Mouse (Mus musculus): ENCODE data around the gene Krt18. TPM values are rescaled to one million over a fixed set of nuclear protein-coding genes. Genes with fewer than 3 reads are reported as not detected.

Krt18 gene
- polyA plus RNA-seq, 1 experiment from 2014 or later, result 184 TPM

DNA sequence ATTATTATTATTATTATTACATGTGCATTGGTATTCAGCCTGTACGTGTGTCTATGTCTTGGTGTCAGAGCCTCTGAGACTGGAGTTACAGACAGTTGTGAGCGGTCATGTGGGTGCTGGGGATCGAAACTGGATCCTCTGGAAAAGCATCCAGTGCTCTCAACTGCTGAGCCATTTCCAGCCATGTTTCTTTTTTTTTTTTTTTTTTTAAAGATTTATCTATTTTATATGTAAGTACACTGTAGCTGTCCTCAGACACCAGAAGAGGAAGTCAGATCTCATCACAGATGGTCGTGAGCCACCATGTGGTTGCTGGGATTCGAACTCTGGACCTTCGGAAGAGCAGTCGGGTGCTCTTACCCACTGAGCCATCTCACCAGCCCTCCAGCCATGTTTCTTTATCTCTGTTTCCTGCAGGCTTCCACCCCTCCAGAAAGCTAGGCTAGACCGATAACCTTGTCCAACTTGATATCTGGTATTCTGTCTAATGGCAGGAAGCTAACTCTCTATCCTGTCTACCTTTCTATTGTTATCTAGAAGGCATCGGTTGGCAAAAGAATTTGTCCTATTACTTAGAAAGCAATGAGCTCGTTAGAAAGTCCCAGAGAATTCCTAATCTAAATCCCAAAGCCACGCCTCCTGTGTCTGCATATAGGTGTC, 28.2 kb upstream of the Krt18 start:
- no peaks in the 10 kb centered on the region for H3K9me3 ChIP-seq
- H3K36me3 ChIP-seq, result peaks cover 17% of the 10 kb centered on the region
- peaks cover 31% of the 10 kb centered on the region for H3K4me1 ChIP-seq
- no peak for DNase-seq (ENCODE audit: low spot score)
- peaks cover 31% of the 10 kb centered on the region for H3K27me3 ChIP-seq (ENCODE audit: insufficient read depth, poor library complexity, severe bottlenecking)
- 85% methylated on average over 11 of the region's 11 CpGs for WGBS
- H3K27ac ChIP-seq, result no peak overlapping the region
- H3K4me3 ChIP-seq, result no peak overlapping the region

DNA sequence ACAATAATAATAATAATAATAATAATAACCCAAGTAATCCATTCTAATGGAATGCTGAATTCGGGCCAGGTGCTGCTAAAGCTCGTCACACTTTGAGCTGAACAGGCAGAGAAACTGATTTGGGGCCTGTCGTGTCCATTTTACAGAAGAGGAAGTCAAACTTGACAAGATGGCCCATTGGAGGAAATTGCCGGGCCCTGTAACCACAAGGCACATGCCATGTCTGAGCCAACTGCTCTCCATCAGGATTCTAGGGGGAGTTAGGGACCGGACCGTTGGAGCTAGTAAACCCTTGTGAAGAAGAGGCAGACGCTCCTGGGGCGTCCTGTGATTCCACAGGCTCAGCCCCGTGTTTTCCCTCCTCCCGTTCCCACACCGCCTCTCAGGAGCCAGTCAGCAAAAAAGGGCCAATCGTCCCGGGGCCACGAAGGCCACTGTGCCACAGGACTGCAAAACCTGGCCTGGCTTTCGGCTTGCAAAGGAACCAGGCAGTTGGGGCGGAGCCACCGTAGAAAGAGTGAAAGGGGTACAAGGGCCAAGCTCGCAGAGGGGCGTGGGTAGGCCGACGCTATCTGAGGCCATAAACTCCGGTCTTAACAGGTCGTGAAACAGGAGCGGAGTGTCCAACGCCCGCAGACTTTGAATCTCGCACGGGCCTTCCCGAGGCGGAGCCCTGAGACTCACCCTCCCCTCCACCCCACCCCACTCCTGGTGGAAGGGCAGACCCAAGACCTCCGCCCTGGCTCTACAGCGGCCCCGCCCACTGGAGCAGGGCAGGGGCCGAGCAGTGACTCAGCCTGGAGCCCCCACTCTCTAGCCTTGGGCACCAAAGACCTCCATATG, 25.1 kb upstream of the Krt18 start:
- H3K27ac ChIP-seq, result peak overlapping the region; percentile 81
- no peaks in the 10 kb centered on the region for H3K9me3 ChIP-seq
- H3K27me3 ChIP-seq (ENCODE audit: insufficient read depth, poor library complexity, severe bottlenecking), result peaks cover 53% of the 10 kb centered on the region
- peak; percentile 93 for DNase-seq (ENCODE audit: low spot score)
- peaks cover 46% of the 10 kb centered on the region for H3K4me1 ChIP-seq
- peak overlapping the region; percentile 63 for H3K4me3 ChIP-seq
- peaks cover 6% of the 10 kb centered on the region for H3K36me3 ChIP-seq
- 2% methylated on average over 34 of the region's 34 CpGs for WGBS

DNA sequence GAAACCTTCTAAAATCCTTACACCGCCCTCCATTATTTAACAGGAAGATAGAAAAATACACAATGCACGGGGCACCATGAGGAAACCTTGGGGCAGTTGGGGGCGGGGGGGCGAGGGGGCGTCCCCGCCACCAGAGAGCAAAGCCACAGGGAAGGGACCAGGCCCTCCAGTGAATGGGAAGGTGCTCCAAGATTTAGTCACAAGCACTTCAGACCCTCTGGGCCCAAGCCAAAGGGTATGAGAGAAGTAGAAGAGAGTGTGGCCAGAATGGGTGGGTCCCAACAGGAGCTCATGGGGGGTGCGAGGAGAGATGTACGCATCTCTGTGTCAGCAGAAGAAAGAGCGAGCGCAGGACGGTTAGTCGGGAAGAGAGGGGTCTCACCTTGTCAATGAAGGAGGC, 24.5 kb upstream of the Krt18 start:
- Histone ChIP-seq H3K36me3 (0 out of 2 replicates have a peak, but pooled peaks cover under 1% of the 10 kb centered on the region), H3K27ac (peak overlapping the region; percentile 81), H3K9me3 (no peaks in the 10 kb centered on the region), H3K4me3 (peak overlapping the region; percentile 63), H3K4me1 (peaks cover 46% of the 10 kb centered on the region), H3K27me3 (ENCODE audit: insufficient read depth, poor library complexity, severe bottlenecking) (peaks cover 53% of the 10 kb centered on the region)
- no peak for DNase-seq (ENCODE audit: low spot score)
- 5% methylated on average over 12 of the region's 12 CpGs for WGBS

DNA sequence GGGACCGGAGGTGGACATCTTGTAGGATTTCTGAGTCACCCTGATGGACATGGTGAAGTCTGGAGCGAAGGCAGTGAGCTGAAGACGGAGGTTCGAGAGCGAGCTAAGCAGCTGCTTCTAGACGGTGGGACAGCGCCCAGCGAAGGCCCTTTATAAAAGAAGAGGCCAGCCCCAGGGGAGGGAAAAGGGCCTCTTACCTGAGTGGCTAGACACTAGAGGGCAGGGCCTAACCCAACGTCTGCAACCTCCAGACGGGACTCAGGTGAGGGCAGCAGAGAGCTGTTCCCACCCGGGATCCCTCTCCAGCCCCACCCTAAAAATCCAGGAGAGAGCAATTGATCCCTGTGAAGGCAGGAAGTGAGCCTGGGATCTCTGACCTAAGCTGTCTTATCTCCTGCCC, 23.8 kb upstream of the Krt18 start, which contains the start of gene Krt8:
TSS of gene Krt8 (minus strand) at position 294 of the 400 bp plus-strand sequence.
- peak within 1 kb of the TSS; percentile 63 for H3K4me3 ChIP-seq
- H3K27me3 ChIP-seq (ENCODE audit: insufficient read depth, poor library complexity, severe bottlenecking), result peaks cover 53% of the 10 kb centered on the region
- H3K4me1 ChIP-seq, result peaks cover 46% of the 10 kb centered on the region
- H3K9me3 ChIP-seq, result no peaks in the 10 kb centered on the region
- WGBS, result 11% methylated on average over 11 of the region's 11 CpGs
- H3K27ac ChIP-seq, result peak within 1 kb of the TSS; percentile 81
- DNase-seq (ENCODE audit: low spot score), result no peak
- H3K36me3 ChIP-seq, result no peaks in the 10 kb centered on the region

DNA sequence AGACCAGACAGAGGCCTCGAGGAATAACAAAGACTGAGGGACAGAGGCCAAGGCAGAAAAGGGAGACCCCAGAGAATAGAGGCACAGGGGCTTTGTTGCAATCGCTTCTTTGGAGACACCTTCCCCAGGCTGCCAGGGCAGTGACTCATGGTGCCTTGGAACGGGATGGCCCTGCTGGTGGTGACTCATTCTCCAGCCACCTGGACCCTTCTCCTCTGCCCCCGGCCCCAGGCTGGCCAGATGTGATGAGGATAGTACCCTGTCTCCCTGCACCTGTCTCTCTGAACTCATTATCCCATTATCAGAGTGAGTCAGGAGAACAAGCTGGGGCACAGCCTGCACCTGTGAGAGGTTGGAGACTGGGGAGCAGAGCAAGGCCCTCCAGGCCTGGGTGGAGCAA, 22.7 kb upstream of the Krt18 start:
- H3K4me1 ChIP-seq, result peaks cover 46% of the 10 kb centered on the region
- H3K4me3 ChIP-seq, result no peak overlapping the region
- DNase-seq (ENCODE audit: low spot score), result no peak
- 28% methylated on average over 4 of the region's 4 CpGs for WGBS
- no peaks in the 10 kb centered on the region for H3K36me3 ChIP-seq
- H3K27ac ChIP-seq, result no peak overlapping the region; the same call in 1 of the 2 replicates
- no peaks in the 10 kb centered on the region for H3K9me3 ChIP-seq
- peaks cover 53% of the 10 kb centered on the region for H3K27me3 ChIP-seq (ENCODE audit: insufficient read depth, poor library complexity, severe bottlenecking)

DNA sequence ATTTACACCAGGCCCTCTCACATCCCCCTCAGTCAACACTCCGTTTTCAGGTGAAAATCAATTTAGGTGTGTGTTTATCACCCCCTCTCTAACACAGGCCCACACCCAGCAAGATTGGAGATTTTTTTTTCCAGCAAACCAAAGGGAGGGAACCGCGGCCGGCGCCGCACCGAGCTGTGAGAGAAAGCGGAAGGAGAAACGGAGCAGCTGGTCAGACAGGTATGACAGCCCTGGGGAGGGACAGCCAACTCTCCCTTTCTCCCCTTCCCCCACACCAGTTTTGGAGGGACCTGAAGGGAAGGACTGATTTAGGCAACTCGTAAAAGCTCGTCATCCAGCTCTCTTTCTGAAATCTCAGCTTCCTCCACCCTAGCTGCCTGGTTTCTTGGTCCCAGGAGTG, 21.7 kb upstream of the Krt18 start:
- Histone ChIP-seq H3K27ac (0 out of 2 replicates have a peak overlapping the region, but pooled peaks have one; percentile 36), H3K9me3 (no peaks in the 10 kb centered on the region), H3K4me1 (peaks cover 46% of the 10 kb centered on the region), H3K27me3 (ENCODE audit: insufficient read depth, poor library complexity, severe bottlenecking) (peaks cover 53% of the 10 kb centered on the region), H3K36me3 (no peaks in the 10 kb centered on the region), H3K4me3 (no peak overlapping the region)
- no peak for DNase-seq (ENCODE audit: low spot score)
- 23% methylated on average over 11 of the region's 11 CpGs for WGBS

DNA sequence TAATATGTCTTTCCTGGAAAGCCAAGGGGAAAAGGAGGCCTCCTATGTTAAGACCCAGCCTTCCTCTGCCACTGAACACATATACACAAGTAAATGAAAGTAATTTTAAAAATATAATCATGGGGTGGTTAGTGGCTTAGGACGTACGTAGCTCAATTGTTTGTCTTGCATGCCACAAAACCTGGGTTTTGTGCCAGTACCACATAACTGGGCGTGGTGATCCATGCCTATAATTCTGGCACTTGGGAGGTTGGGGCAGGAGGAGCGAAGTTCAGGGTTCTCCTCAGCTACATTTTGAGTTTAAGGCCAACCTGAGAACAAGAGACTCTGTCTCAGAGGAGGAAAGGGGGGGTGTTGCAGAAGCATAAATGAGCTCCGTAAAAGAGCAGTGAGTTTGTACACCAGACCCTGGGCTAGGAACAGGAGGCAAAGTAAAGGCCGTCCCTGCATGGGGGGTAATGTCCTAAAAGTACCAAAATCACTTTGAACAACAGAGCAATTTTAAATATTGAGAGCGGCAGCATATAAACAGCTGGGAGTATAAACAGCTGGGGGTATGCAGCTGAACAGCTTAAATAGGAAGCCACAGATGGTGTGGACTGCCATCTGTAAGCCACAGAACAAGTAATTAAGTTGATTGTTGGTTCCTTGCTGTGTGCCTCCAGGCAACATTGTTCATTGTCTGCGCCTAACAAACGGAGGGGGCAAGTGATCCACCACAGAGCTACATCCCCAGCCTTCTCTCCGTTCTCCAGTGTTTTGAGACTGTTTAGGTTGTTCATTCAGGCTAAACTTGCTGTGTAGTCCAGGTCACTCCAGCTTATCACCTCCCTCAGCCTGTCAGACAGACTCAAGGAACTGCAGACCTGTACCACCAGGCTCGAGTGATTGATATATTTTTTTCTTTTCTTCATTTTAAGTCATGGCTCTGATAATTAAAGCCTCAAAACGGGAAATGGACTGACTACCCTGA, 20.6 kb upstream of the Krt18 start:
- Histone ChIP-seq H3K9me3 (no peaks in the 10 kb centered on the region), H3K27me3 (ENCODE audit: insufficient read depth, poor library complexity, severe bottlenecking) (peaks cover 42% of the 10 kb centered on the region), H3K27ac (peak overlapping the region; percentile 36; the same call in 1 of the 2 replicates), H3K36me3 (no peaks in the 10 kb centered on the region), H3K4me1 (peaks cover 39% of the 10 kb centered on the region), H3K4me3 (no peak overlapping the region)
- no peak for DNase-seq (ENCODE audit: low spot score)
- WGBS, result 66% methylated on average over 12 of the region's 12 CpGs

DNA sequence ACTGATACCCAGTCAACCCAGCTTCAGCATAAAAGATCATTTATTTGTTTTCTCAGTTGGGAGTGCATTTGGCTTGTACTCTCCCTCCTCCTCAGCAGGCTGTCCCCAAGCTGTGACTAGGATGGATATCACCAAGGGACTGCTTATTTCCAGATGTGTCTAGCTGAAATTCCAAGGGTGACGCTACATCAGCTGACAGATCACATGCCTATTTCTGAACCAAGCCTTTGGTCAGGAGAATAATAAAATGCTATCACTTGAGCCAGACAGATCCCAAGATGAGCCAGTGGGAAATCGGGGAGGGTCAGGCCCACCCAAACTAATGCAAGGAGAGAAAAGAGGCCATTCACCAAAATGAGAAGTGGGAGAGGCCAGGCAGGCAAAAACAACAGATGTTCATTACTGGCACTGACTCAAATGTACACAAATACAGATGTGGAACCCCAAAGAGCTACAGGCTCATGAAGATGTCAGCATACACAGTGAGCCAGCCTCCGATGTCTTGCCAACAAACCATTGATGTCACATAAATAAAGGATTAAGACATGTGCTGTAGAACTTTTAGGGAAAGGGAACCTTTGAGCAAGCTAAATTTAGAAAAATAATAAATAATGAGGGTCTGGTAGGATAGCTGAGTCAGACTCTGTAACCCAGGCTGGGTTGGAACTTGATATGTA, 17.3 kb upstream of the Krt18 start:
- Histone ChIP-seq H3K4me3 (no peak overlapping the region), H3K9me3 (no peaks in the 10 kb centered on the region), H3K27me3 (ENCODE audit: insufficient read depth, poor library complexity, severe bottlenecking) (peaks cover 13% of the 10 kb centered on the region), H3K4me1 (peaks cover 37% of the 10 kb centered on the region), H3K27ac (no peak overlapping the region), H3K36me3 (no peaks in the 10 kb centered on the region)
- 85% methylated on average over 3 of the region's 3 CpGs for WGBS
- DNase-seq (ENCODE audit: low spot score), result no peak

DNA sequence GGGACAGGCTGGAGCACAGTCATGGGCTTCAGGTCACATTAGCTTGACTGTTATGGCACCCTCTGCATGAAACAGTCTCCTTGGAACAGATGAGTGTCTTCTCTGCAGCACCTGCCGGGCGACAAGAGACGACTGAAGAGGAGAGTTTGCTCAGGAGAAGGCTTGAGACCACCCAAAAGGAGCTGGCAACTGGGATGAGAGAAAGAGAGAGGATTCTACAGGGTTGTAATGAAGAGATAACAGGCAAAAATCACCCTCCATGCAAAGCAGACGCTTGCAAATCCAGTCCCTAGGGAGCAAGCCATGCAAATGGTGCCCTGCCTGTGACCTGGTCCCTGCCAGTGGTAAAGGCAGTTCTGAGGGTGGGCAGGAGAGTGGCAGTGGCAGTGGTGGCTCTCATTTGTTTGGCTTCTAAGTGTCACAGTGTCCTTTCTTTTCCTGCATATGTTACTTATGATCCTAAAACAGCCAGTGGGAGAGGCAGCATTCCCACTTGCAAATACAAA, 15.7 kb upstream of the Krt18 start:
- Histone ChIP-seq H3K4me1 (peaks cover 39% of the 10 kb centered on the region), H3K27ac (peak overlapping the region; percentile 12; the same call in 1 of the 2 replicates), H3K27me3 (ENCODE audit: insufficient read depth, poor library complexity, severe bottlenecking) (no peaks in the 10 kb centered on the region; the same call in 1 of the 2 replicates)

DNA sequence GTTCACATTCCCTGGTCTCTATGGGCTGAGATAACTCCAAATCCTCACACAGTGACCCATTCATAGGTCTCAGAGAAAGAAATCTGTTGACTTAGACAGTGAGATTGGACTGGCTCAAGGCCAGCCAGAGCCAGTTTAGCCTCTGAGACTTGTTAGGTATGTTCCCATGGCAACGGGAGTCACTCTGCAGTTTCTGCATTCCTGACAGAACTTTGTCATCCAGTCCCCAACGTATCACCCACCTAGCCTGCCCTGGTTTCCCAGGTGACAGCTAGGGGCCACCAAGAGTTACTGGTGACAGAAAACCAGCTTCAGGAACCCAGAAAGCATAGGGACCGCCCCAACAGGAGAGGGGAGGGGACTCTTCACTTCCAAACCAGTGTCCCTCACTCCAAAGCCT, 14.3 kb upstream of the Krt18 start:
- WGBS, result 32% methylated on average over 3 of the region's 3 CpGs

More for the DNA sequence above, 15.7 kb upstream of the Krt18 start:
- no peak for DNase-seq (ENCODE audit: low spot score)
- Histone ChIP-seq H3K36me3 (no peaks in the 10 kb centered on the region), H3K4me3 (no peak overlapping the region), H3K9me3 (no peaks in the 10 kb centered on the region)
- WGBS, result 51% methylated on average over 4 of the region's 4 CpGs

DNA sequence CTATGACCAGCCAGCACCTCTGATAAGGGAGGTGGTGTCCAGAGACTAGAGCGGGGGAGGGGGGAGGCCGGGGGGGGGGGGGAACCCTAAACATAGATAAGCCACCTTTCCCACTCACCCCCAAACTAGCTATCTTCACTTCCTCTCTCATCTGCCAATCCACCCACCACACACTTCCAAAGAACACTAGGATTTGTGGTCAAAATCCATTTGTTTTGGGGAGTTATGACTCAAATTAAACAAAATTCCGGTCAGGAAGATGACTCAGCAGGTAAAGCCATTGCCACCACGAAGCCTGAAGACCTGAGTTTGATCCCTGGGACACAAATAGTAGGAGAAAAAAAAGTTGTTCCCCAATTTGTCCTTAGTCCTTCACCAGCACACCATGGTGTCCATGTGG, 13.1 kb upstream of the Krt18 start:
- Histone ChIP-seq H3K9me3 (no peaks in the 10 kb centered on the region), H3K36me3 (no peaks in the 10 kb centered on the region), H3K27ac (peak overlapping the region; percentile 83), H3K27me3 (ENCODE audit: insufficient read depth, poor library complexity, severe bottlenecking) (no peaks in the 10 kb centered on the region; the same call in 1 of the 2 replicates), H3K4me1 (peaks cover 50% of the 10 kb centered on the region), H3K4me3 (no peak overlapping the region)
- WGBS, result 34% methylated on average over 3 of the region's 4 CpGs
- no peak for DNase-seq (ENCODE audit: low spot score)

More for the DNA sequence above, 14.3 kb upstream of the Krt18 start:
- H3K4me3 ChIP-seq, result no peak overlapping the region
- peak overlapping the region; percentile 83 for H3K27ac ChIP-seq
- H3K36me3 ChIP-seq, result no peaks in the 10 kb centered on the region
- H3K27me3 ChIP-seq (ENCODE audit: insufficient read depth, poor library complexity, severe bottlenecking), result no peaks in the 10 kb centered on the region; the same call in 1 of the 2 replicates
- H3K4me1 ChIP-seq, result peaks cover 50% of the 10 kb centered on the region
- no peak for DNase-seq (ENCODE audit: low spot score)
- H3K9me3 ChIP-seq, result no peaks in the 10 kb centered on the region

DNA sequence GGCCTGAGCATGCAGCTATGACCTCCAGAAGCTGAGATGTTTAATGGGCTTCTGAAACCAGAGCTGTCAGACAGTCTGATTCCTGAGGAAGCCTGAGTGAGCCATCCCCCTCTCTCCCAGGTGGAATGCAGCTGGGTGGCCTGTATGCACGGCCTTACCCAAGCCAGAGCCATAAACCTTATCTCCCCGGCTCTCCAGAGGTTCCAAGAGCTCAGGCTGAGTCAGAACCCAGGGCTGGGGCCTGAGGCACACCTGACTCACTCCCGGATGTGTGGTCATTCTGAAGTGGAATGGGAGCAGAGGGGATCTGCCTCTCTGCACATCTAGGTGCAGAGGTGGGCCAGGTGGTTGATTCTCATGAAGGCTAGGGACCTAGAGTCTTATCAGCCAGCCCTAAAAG, 11.9 kb upstream of the Krt18 start:
- DNase-seq (ENCODE audit: low spot score), result no peak
- Histone ChIP-seq H3K4me1 (peaks cover 50% of the 10 kb centered on the region), H3K27ac (peak overlapping the region; percentile 83), H3K36me3 (no peaks in the 10 kb centered on the region), H3K9me3 (no peaks in the 10 kb centered on the region), H3K27me3 (ENCODE audit: insufficient read depth, poor library complexity, severe bottlenecking) (no peaks in the 10 kb centered on the region; the same call in 1 of the 2 replicates), H3K4me3 (no peak overlapping the region)
- 9% methylated on average over 3 of the region's 3 CpGs for WGBS

All from heart, embryonic 10.5 days (tissue).